Comparison of ENCODE assay signal across 9 mouse cellular contexts in genomic region chr12:17089710-17090339, GRCm38 (mm10).
A peak's percentile ranks its signal among the peaks of the same experiment; 100 is the strongest.
DNase-seq lines count a peak whose midpoint lies in the region; ATAC-seq and TF ChIP-seq lines count a peak whose summit lies in the region.
"Had no signal": no experiment of that assay in that cellular context is flagged by ENCODE, and none has a peak within 500 bp of the region (broad histone marks: within the 10 kb centered on the region; RNA-seq: fewer than 3 reads in every experiment).

No protein-coding gene starts in this region.

- WGBS in limb, embryonic 14.5 days = 40% methylated on average over 7 of the region's 7 CpGs
- WGBS in limb, embryonic 10.5 days = 56% methylated on average over 7 of the region's 7 CpGs

- no peaks in the 10 kb centered on the region for H3K27me3 ChIP-seq in limb, embryonic 14.5 days (ENCODE audit: control insufficient read depth, insufficient read depth, low read length)
- no peaks in the 10 kb centered on the region for H3K27me3 ChIP-seq in limb, embryonic 10.5 days (ENCODE audit: low read depth, poor library complexity, severe bottlenecking)
- H3K27me3 ChIP-seq: CH12.LX had no signal

- H3K4me1 ChIP-seq in limb, embryonic 14.5 days (ENCODE audit: control insufficient read depth, insufficient read depth, low read length) = no peaks in the 10 kb centered on the region; the same call in 1 of the 2 replicates
- peaks cover 44% of the 10 kb centered on the region for H3K4me1 ChIP-seq in limb, embryonic 10.5 days

- 0 out of 2 replicates have a peak, but pooled peaks have one; percentile 47 for ATAC-seq in limb, embryonic 14.5 days (ENCODE audit: low FRiP score, low read depth)
- no peak for ATAC-seq in inflammation-experienced regulatory T-cells, adult 6 months

- no peak overlapping the region for H3K27ac ChIP-seq in limb, embryonic 14.5 days (replicated peaks; ENCODE audit: low read depth, low read length)
- H3K27ac ChIP-seq in limb, embryonic 10.5 days = no peak overlapping the region

- H3K9me3 ChIP-seq in limb, embryonic 14.5 days (ENCODE audit: control insufficient read depth, low read length) = no peaks in the 10 kb centered on the region
- H3K9me3 ChIP-seq in limb, embryonic 10.5 days (replicated peaks) = no peaks in the 10 kb centered on the region; the same call in 1 of the 2 replicates

- no peak overlapping the region for H3K9ac ChIP-seq in limb, embryonic 14.5 days (ENCODE audit: low read depth, low read length, severe bottlenecking)

- H3K4me3 ChIP-seq in limb, embryonic 14.5 days (replicated peaks; ENCODE audit: low read length) = no peak overlapping the region
- H3K4me3 ChIP-seq in limb, embryonic 10.5 days = no peak overlapping the region

- no peak for TF ChIP-seq POLR2A in limb, embryonic 14.5 days (IDR thresholded peaks at IDR 0.05; ENCODE audit: borderline replicate concordance, extremely low read depth, insufficient read depth, insufficient read length)

- no peak overlapping the region for H3K4me2 ChIP-seq in limb, embryonic 14.5 days (replicated peaks; ENCODE audit: low read depth, low read length, severe bottlenecking)

- H3K36me3 ChIP-seq in limb, embryonic 14.5 days (ENCODE audit: control insufficient read depth, insufficient read depth, low read length) = no peaks in the 10 kb centered on the region
- H3K36me3 ChIP-seq in limb, embryonic 10.5 days = no peaks in the 10 kb centered on the region

- peak; percentile 36 for DNase-seq in gastrocnemius, adult 18-20 months (ENCODE audit: low spot score)
- no peak for DNase-seq in gastrocnemius, postnatal 4 days (ENCODE audit: low spot score in 2 of 2)
- DNase-seq in limb, embryonic 14.5 days (ENCODE audit: low spot score) = no peak
- no peak for DNase-seq in limb, embryonic 10.5 days (ENCODE audit: low spot score)
- DNase-seq in gastrocnemius, postnatal 25 days = peak; percentile 9
- DNase-seq in retina, embryonic 14.5 days (ENCODE audit: low spot score) = peak; percentile 35
- no peak for DNase-seq in adrenal gland, postnatal 14 days

Comparison
In these comparisons a context has a peak if more than half of its experiments do, and no peak if none do; other contexts are left out.
1. DNase-seq: peak in gastrocnemius, adult 18-20 months (single experiment), gastrocnemius, postnatal 25 days (single experiment) and retina, embryonic 14.5 days (single experiment); none in gastrocnemius, postnatal 4 days (0 of 2), limb, embryonic 14.5 days (single experiment), limb, embryonic 10.5 days (single experiment) and adrenal gland, postnatal 14 days (single experiment).